Mouse (Mus musculus): ENCODE results near the gene Catsperg1. TPM values are rescaled to one million over a fixed set of nuclear protein-coding genes. Genes with fewer than 3 reads are reported as not detected.

Gene Catsperg1
- polyA plus RNA-seq, 1 experiment: 4.1 TPM

DNA sequence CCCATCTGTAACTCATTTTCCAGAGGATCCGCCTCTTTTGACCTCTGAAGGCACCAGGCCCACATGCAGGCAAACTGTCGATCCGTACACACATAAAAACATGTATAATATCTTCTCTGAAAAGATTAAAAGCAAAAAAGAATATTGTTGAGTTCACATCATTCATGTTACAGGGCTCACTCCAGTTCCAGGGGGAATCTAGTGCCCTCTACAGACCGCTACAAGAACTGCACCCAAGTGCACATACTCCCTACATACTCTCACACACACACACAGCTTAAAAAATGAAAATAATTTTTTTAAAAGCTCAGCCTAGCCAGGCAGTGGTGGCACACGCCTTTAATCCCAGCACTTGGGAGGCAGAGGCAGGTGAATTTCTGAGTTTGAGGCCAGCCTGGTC, 20.8 kb upstream of the Catsperg1 start:
- H3K4me3 ChIP-seq (replicated peaks; ENCODE audit: control insufficient read depth, low read depth, low read length): no peak overlapping the region
- peak; percentile 32; the same call in 1 of the 2 replicates for TF ChIP-seq CTCF (IDR thresholded peaks at IDR 0.05; ENCODE audit: control insufficient read depth, insufficient read depth, low read length)
- TF ChIP-seq POLR2A (IDR thresholded peaks at IDR 0.05; ENCODE audit: borderline replicate concordance, control insufficient read depth, low read depth, low read length): no peak
- no peaks in the 10 kb centered on the region; the same call in 1 of the 2 replicates for H3K4me1 ChIP-seq (ENCODE audit: control insufficient read depth, insufficient read depth, low read length)
- H3K27ac ChIP-seq (ENCODE audit: control insufficient read depth, insufficient read depth, low read depth, low read length, poor library complexity): no peak overlapping the region
- 85% methylated on average over 5 of the region's 5 CpGs for WGBS

DNA sequence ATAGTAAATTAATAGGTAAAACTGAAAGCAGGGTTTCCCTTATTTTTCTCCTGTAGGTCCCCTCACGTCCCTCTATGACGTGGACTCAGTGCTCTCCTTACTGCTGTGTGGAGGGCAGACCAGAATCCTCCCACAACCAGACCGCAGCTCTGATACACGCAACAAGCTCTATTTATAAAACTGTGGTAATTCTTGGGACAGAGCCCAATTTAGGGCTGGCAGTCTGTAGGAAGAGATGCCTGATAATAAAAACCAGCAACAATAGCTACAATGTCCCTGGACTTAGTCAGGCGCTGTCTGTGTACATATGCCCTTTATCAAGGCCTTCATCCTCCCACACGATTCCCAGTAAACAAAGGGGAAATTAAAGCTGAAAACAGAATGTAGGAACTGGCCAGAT, 19.9 kb upstream of the Catsperg1 start:
- H3K4me3 ChIP-seq (replicated peaks; ENCODE audit: control insufficient read depth, low read depth, low read length): no peak overlapping the region
- 23% methylated on average over 6 of the region's 6 CpGs for WGBS
- TF ChIP-seq CTCF (IDR thresholded peaks at IDR 0.05; ENCODE audit: control insufficient read depth, insufficient read depth, low read length): no peak
- no peak for TF ChIP-seq POLR2A (IDR thresholded peaks at IDR 0.05; ENCODE audit: borderline replicate concordance, control insufficient read depth, low read depth, low read length)
- H3K4me1 ChIP-seq (ENCODE audit: control insufficient read depth, insufficient read depth, low read length): no peaks in the 10 kb centered on the region; the same call in 1 of the 2 replicates
- H3K27ac ChIP-seq (ENCODE audit: control insufficient read depth, insufficient read depth, low read depth, low read length, poor library complexity): no peak overlapping the region

- no peak for TF ChIP-seq CTCF (IDR thresholded peaks at IDR 0.05; ENCODE audit: control insufficient read depth, insufficient read depth, low read length)
- no peak; the same call in 1 of the 2 replicates for TF ChIP-seq POLR2A (IDR thresholded peaks at IDR 0.05; ENCODE audit: borderline replicate concordance, control insufficient read depth, low read depth, low read length)
- no peaks in the 10 kb centered on the region; the same call in 1 of the 2 replicates for H3K4me1 ChIP-seq (ENCODE audit: control insufficient read depth, insufficient read depth, low read length)
- H3K4me3 ChIP-seq (replicated peaks; ENCODE audit: control insufficient read depth, low read depth, low read length): peak within 1 kb of the TSS; percentile 92
- under 1% methylated on average over 62 of the region's 62 CpGs for WGBS
- H3K27ac ChIP-seq (ENCODE audit: control insufficient read depth, insufficient read depth, low read depth, low read length, poor library complexity): peak within 1 kb of the TSS; percentile 58; the same call in 1 of the 2 replicates
These were observed 18.6 kb upstream of the Catsperg1 start, which contains the start of gene Kcnk6 for GRCm38 (mm10) chr7:29232247-29233013. TSS of gene Kcnk6 (minus strand) at chr7:29232515.

GRCm38 (mm10) chr7:29231517-29231916, 17.7 kb upstream of the Catsperg1 start:
- peak overlapping the region; percentile 92 for H3K4me3 ChIP-seq (replicated peaks; ENCODE audit: control insufficient read depth, low read depth, low read length)
- H3K27ac ChIP-seq (ENCODE audit: control insufficient read depth, insufficient read depth, low read depth, low read length, poor library complexity): no peak overlapping the region
- H3K4me1 ChIP-seq (ENCODE audit: control insufficient read depth, insufficient read depth, low read length): no peaks in the 10 kb centered on the region; the same call in 1 of the 2 replicates
- 60% methylated on average over 3 of the region's 3 CpGs for WGBS
- TF ChIP-seq POLR2A (IDR thresholded peaks at IDR 0.05; ENCODE audit: borderline replicate concordance, control insufficient read depth, low read depth, low read length) (no peak), CTCF (IDR thresholded peaks at IDR 0.05; ENCODE audit: control insufficient read depth, insufficient read depth, low read length) (no peak)

DNA sequence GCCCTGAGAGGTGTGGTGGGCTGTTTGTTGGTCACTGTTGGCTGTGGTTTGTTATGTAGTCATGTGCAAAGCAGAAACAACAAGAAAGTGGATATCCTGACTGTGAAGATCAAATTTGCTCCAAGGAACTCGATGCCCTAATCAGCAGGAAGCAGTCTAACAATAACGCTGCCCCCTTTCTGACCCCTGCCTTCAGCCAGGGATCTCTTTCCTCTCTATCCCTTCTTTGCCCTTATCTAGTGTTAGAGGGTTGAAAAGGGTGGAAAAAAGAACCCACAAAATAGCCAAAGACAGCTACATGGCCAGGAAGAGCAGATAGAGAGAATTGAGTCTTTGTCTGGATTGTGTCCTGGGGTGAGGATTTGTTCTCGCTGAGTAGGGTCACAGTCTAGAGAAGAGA, 16.7 kb upstream of the Catsperg1 start:
- Histone ChIP-seq H3K4me1 (ENCODE audit: control insufficient read depth, insufficient read depth, low read length) (no peaks in the 10 kb centered on the region; the same call in 1 of the 2 replicates), H3K27ac (ENCODE audit: control insufficient read depth, insufficient read depth, low read depth, low read length, poor library complexity) (no peak overlapping the region), H3K4me3 (replicated peaks; ENCODE audit: control insufficient read depth, low read depth, low read length) (no peak overlapping the region)
- 57% methylated on average over 3 of the region's 3 CpGs for WGBS
- no peak for TF ChIP-seq CTCF (IDR thresholded peaks at IDR 0.05; ENCODE audit: control insufficient read depth, insufficient read depth, low read length)
- no peak for TF ChIP-seq POLR2A (IDR thresholded peaks at IDR 0.05; ENCODE audit: borderline replicate concordance, control insufficient read depth, low read depth, low read length)

GRCm38 (mm10) chr7:29228202-29228601, 14.4 kb upstream of the Catsperg1 start:
- Histone ChIP-seq H3K27ac (ENCODE audit: control insufficient read depth, insufficient read depth, low read depth, low read length, poor library complexity) (no peak overlapping the region), H3K4me3 (replicated peaks; ENCODE audit: control insufficient read depth, low read depth, low read length) (no peak overlapping the region), H3K4me1 (ENCODE audit: control insufficient read depth, insufficient read depth, low read length) (no peaks in the 10 kb centered on the region; the same call in 1 of the 2 replicates)
- TF ChIP-seq POLR2A (IDR thresholded peaks at IDR 0.05; ENCODE audit: borderline replicate concordance, control insufficient read depth, low read depth, low read length) (no peak), CTCF (IDR thresholded peaks at IDR 0.05; ENCODE audit: control insufficient read depth, insufficient read depth, low read length) (no peak)
- 46% methylated on average over 4 of the region's 4 CpGs for WGBS

DNA sequence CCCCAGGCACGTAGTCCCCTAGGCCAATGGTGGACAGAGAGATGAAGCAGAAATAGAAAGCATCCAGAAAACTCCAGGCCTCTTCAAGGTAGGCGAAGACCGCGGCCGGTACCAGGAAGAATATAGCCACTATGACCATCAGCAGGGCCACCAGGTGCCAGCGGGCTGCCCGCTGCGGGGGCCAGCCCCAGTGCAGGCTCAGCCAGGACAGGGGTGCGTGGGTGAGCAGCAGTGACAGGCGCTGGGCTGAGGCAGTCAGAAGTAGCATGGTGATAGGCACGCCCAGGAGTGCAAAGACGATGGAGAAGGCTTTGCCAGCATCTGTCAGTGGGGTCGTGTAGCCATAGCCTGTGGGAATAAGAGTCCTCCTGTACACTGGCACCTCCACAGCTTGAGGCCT, 11.7 kb upstream of the Catsperg1 start:
- 90% methylated on average over 13 of the region's 13 CpGs for WGBS
- no peak for TF ChIP-seq CTCF (IDR thresholded peaks at IDR 0.05; ENCODE audit: control insufficient read depth, insufficient read depth, low read length)
- TF ChIP-seq POLR2A (IDR thresholded peaks at IDR 0.05; ENCODE audit: borderline replicate concordance, control insufficient read depth, low read depth, low read length): no peak
- no peak overlapping the region for H3K4me3 ChIP-seq (replicated peaks; ENCODE audit: control insufficient read depth, low read depth, low read length)
- no peaks in the 10 kb centered on the region for H3K4me1 ChIP-seq (ENCODE audit: control insufficient read depth, insufficient read depth, low read length)
- no peak overlapping the region for H3K27ac ChIP-seq (ENCODE audit: control insufficient read depth, insufficient read depth, low read depth, low read length, poor library complexity)

- Histone ChIP-seq H3K4me3 (replicated peaks; ENCODE audit: control insufficient read depth, low read depth, low read length) (no peak overlapping the region), H3K27ac (ENCODE audit: control insufficient read depth, insufficient read depth, low read depth, low read length, poor library complexity) (no peak overlapping the region), H3K4me1 (ENCODE audit: control insufficient read depth, insufficient read depth, low read length) (no peaks in the 10 kb centered on the region)
- WGBS: 44% methylated on average over 16 of the region's 16 CpGs
- TF ChIP-seq POLR2A (IDR thresholded peaks at IDR 0.05; ENCODE audit: borderline replicate concordance, control insufficient read depth, low read depth, low read length) (no peak), CTCF (IDR thresholded peaks at IDR 0.05; ENCODE audit: control insufficient read depth, insufficient read depth, low read length) (no peak)
These were observed 11.0 kb upstream of the Catsperg1 start for GRCm38 (mm10) chr7:29224756-29225394.
